8 mouse cellular contexts compared by ENCODE assay signal in genomic region chr11:82846079-82846436, GRCm38 (mm10). TPM values are rescaled to one million over a fixed set of nuclear protein-coding genes. Genes with fewer than 3 reads are reported as not detected.
DNase-seq lines count a peak whose midpoint lies in the region; ATAC-seq lines count a peak whose summit lies in the region.

No protein-coding gene starts in this region.

- peak overlapping the region; percentile 33 for H3K4me2 ChIP-seq in kidney, embryonic 16.5 days (replicated peaks; ENCODE audit: low read depth, low read length)
- H3K4me2 ChIP-seq in limb, embryonic 15.5 days: peak overlapping the region; percentile 1; the same call in 1 of the 2 replicates

- no peaks in the 10 kb centered on the region for H3K9me3 ChIP-seq in kidney, embryonic 16.5 days (ENCODE audit: low read length)
- no peaks in the 10 kb centered on the region for H3K9me3 ChIP-seq in erythroblast, embryonic 14.5 days (ENCODE audit: control insufficient read depth, low read length)
- H3K9me3 ChIP-seq in limb, embryonic 15.5 days: no peaks in the 10 kb centered on the region

- peak overlapping the region; percentile 60 for H3K9ac ChIP-seq in kidney, embryonic 16.5 days (replicated peaks; ENCODE audit: low read length)
- H3K9ac ChIP-seq in limb, embryonic 15.5 days: no peak overlapping the region

- no peaks in the 10 kb centered on the region for H3K36me3 ChIP-seq in kidney, embryonic 16.5 days (ENCODE audit: insufficient read depth, low read length)
- H3K36me3 ChIP-seq in erythroblast, embryonic 14.5 days (ENCODE audit: control insufficient read depth): peaks cover 67% of the 10 kb centered on the region
- H3K36me3 ChIP-seq in limb, embryonic 15.5 days: no peaks in the 10 kb centered on the region

- no peak for ATAC-seq in kidney, embryonic 16.5 days (ENCODE audit: low FRiP score, low TSS enrichment)
- ATAC-seq in limb, embryonic 15.5 days (ENCODE audit: insufficient number of reproducible peaks, low FRiP score, low TSS enrichment, low read depth): no peak

- H3K4me1 ChIP-seq in kidney, embryonic 16.5 days (ENCODE audit: insufficient read depth, low read length): peaks cover 43% of the 10 kb centered on the region
- H3K4me1 ChIP-seq in erythroblast, embryonic 14.5 days (ENCODE audit: control insufficient read depth): peaks cover 94% of the 10 kb centered on the region
- H3K4me1 ChIP-seq in limb, embryonic 15.5 days: peaks cover 24% of the 10 kb centered on the region

- peak overlapping the region; percentile 74 for H3K27ac ChIP-seq in kidney, embryonic 16.5 days (ENCODE audit: low read length)
- H3K27ac ChIP-seq in limb, embryonic 15.5 days: no peak overlapping the region

- DNase-seq in kidney, adult 8-10 months: no peak
- DNase-seq in spleen, postnatal 14 days (ENCODE audit: low spot score in 2 of 2): peak; percentile 24 to 50
- DNase-seq in cerebellum, adult 8-10 months: no peak
- DNase-seq in thymus, postnatal 10 days (ENCODE audit: low spot score in 2 of 2): no peak
- DNase-seq in layer of hippocampus, adult 11-12 months (ENCODE audit: low spot score): no peak

- 23% methylated on average over 4 of the region's 4 CpGs for WGBS in kidney, embryonic 16.5 days
- 28% methylated on average over 4 of the region's 4 CpGs for WGBS in limb, embryonic 15.5 days

- no peaks in the 10 kb centered on the region for H3K27me3 ChIP-seq in kidney, embryonic 16.5 days (ENCODE audit: insufficient read depth, low read length)
- H3K27me3 ChIP-seq in erythroblast, embryonic 14.5 days (ENCODE audit: control insufficient read depth): no peaks in the 10 kb centered on the region
- H3K27me3 ChIP-seq in limb, embryonic 15.5 days: no peaks in the 10 kb centered on the region

- 0 out of 2 replicates have a peak overlapping the region, but pooled peaks have one; percentile 2 for H3K4me3 ChIP-seq in kidney, embryonic 16.5 days (ENCODE audit: low read length)
- peak overlapping the region; percentile 75 for H3K4me3 ChIP-seq in erythroblast, embryonic 14.5 days (replicated peaks)
- H3K4me3 ChIP-seq in limb, embryonic 15.5 days: no peak overlapping the region

RNA-seq across cellular contexts. Expression of gene Rffl, which starts 25.0 kb away (rescaled TPM):
- 23.7 and 25.0 TPM in 2 replicates for polyA plus RNA-seq in kidney, embryonic 16.5 days (2015; fragmentation: Nextera tagmentation; extraction: Ambion mirVana)
- 4.5 and 6.4 TPM in 2 replicates for polyA plus RNA-seq in erythroblast, embryonic 14.5 days (2012)
- 11.4 and 12.5 TPM in 2 replicates for polyA plus RNA-seq in limb, embryonic 15.5 days (2015; fragmentation: Nextera tagmentation; extraction: Ambion mirVana)

RNA-seq across cellular contexts. Expression of gene Rad51d, which starts 44.4 kb away (rescaled TPM):
- polyA plus RNA-seq in kidney, embryonic 16.5 days (2015; fragmentation: Nextera tagmentation; extraction: Ambion mirVana): 13.8 and 15.1 TPM in 2 replicates
- 0.05 and 0.19 TPM in 2 replicates for polyA plus RNA-seq in erythroblast, embryonic 14.5 days (2012)
- polyA plus RNA-seq in limb, embryonic 15.5 days (2015; fragmentation: Nextera tagmentation; extraction: Ambion mirVana): 12.7 and 15.4 TPM in 2 replicates

RNA-seq across cellular contexts. Expression of gene Fndc8, which starts 45.9 kb away (rescaled TPM):
- 0.26 and 0.51 TPM in 2 replicates for polyA plus RNA-seq in kidney, embryonic 16.5 days (2015; fragmentation: Nextera tagmentation; extraction: Ambion mirVana)
- polyA plus RNA-seq in erythroblast, embryonic 14.5 days (2012): 0.03 TPM in 1 of 2 replicates, not detected in the other
- 0.12 and 0.37 TPM in 2 replicates for polyA plus RNA-seq in limb, embryonic 15.5 days (2015; fragmentation: Nextera tagmentation; extraction: Ambion mirVana)

Comparison
In these comparisons a context has a peak if more than half of its experiments do, and no peak if none do; other contexts are left out.
1. DNase-seq: peak in spleen, postnatal 14 days (2 of 2); none in kidney, adult 8-10 months (0 of 2), cerebellum, adult 8-10 months (single experiment), thymus, postnatal 10 days (0 of 2) and layer of hippocampus, adult 11-12 months (single experiment).
2. RNA of gene Rad51d, which starts 44.4 kb away (polyA plus RNA-seq): 13.8 to 15.1 TPM in kidney, embryonic 16.5 days and 12.7 to 15.4 TPM in limb, embryonic 15.5 days; 0.05 to 0.19 TPM in erythroblast, embryonic 14.5 days; every median in the first group is over 10 times any median in the second.